8 mouse cellular contexts compared by ENCODE assay signal in genomic region chr15:97337636-97338352, GRCm38 (mm10).
DNase-seq lines count a peak whose midpoint lies in the region; ATAC-seq and TF ChIP-seq lines count a peak whose summit lies in the region.

No protein-coding gene starts in this region.

- peak overlapping the region; percentile 12 for H3K4me3 ChIP-seq in forebrain, embryonic 15.5 days
- H3K4me3 ChIP-seq in liver, embryonic 15.5 days (replicated peaks), result peak overlapping the region; percentile 27
- H3K4me3 ChIP-seq in left cerebral cortex, adult 2 months, result no peak overlapping the region

- no peaks in the 10 kb centered on the region for H3K27me3 ChIP-seq in forebrain, embryonic 15.5 days
- no peaks in the 10 kb centered on the region for H3K27me3 ChIP-seq in liver, embryonic 15.5 days

- DNase-seq in spleen, postnatal 10 days (ENCODE audit: low spot score in 2 of 2), result peak; percentile 39 to 79
- no peak for DNase-seq in spleen, adult 12 weeks (ENCODE audit: low spot score)
- no peak for DNase-seq in left cerebral cortex, postnatal 10 days (ENCODE audit: extremely low spot score in 1 of 2, low spot score in 2 of 2)
- DNase-seq in thymus, postnatal 25 days, result no peak
- no peak for DNase-seq in left cerebral cortex, adult 2 months (ENCODE audit: extremely low spot score in 1 of 2, low spot score in 2 of 2)
- no peak for DNase-seq in right cerebral cortex, postnatal 36 days (ENCODE audit: low spot score in 2 of 2)

- peaks cover 3% of the 10 kb centered on the region; the same call in 1 of the 2 replicates for H3K4me1 ChIP-seq in forebrain, embryonic 15.5 days
- peaks cover 45% of the 10 kb centered on the region for H3K4me1 ChIP-seq in liver, embryonic 15.5 days (replicated peaks)

- 34% methylated on average over 14 of the region's 14 CpGs for WGBS in forebrain, embryonic 15.5 days
- WGBS in liver, embryonic 15.5 days (ENCODE audit: insufficient replicate concordance), result 28% methylated on average over 14 of the region's 14 CpGs

- no peak for TF ChIP-seq CTCF in left cerebral cortex, adult 2 months (IDR thresholded peaks at IDR 0.05)

- H3K9ac ChIP-seq in forebrain, embryonic 15.5 days (replicated peaks), result no peak overlapping the region
- H3K9ac ChIP-seq in liver, embryonic 15.5 days, result 0 out of 2 replicates have a peak overlapping the region, but pooled peaks have one; percentile 35

- no peak overlapping the region for H3K27ac ChIP-seq in forebrain, embryonic 15.5 days (replicated peaks)
- peak overlapping the region; percentile 83 for H3K27ac ChIP-seq in liver, embryonic 15.5 days (replicated peaks)
- no peak overlapping the region for H3K27ac ChIP-seq in left cerebral cortex, adult 2 months

- H3K4me2 ChIP-seq in forebrain, embryonic 15.5 days (replicated peaks), result peak overlapping the region; percentile 35
- H3K4me2 ChIP-seq in liver, embryonic 15.5 days, result peak overlapping the region; percentile 65

- intact Hi-C loops in left cerebral cortex, postnatal 10 days (cut with DNase I), result no loop called here
- intact Hi-C loops in left cerebral cortex, adult 2 months (cut with DNase I), result no loop called here

- no peak for ATAC-seq in forebrain, embryonic 15.5 days (replicated peaks)
- peak; percentile 95 for ATAC-seq in liver, embryonic 15.5 days (ENCODE audit: insufficient read depth)

- H3K9me3 ChIP-seq in forebrain, embryonic 15.5 days, result no peaks in the 10 kb centered on the region
- no peaks in the 10 kb centered on the region for H3K9me3 ChIP-seq in liver, embryonic 15.5 days (replicated peaks)

- H3K36me3 ChIP-seq in forebrain, embryonic 15.5 days, result no peaks in the 10 kb centered on the region
- no peaks in the 10 kb centered on the region for H3K36me3 ChIP-seq in liver, embryonic 15.5 days (replicated peaks)

Comparison
In these comparisons a context has a peak if more than half of its experiments do, and no peak if none do; other contexts are left out.
1. DNase-seq: peak in spleen, postnatal 10 days (2 of 2); none in spleen, adult 12 weeks (single experiment), left cerebral cortex, postnatal 10 days (0 of 2), thymus, postnatal 25 days (single experiment), left cerebral cortex, adult 2 months (0 of 2) and right cerebral cortex, postnatal 36 days (0 of 2).